Mouse (Mus musculus) small intestine, adult 2 months (tissue): Measurements from ENCODE around the gene Sap30bp.

Experiments
- CTCF ChIP-seq: fragments of 200-500 bp; IDR thresholded peaks from 2 replicates; pipeline ENCODE4 v1.5.1; 2012; ENCODE audit warnings: low read depth, mild to moderate bottlenecking, control low read depth, inconsistent platforms, low read length, moderate library complexity, mixed read lengths; ENCODE audit not compliant: insufficient replicate concordance, insufficient read length; ENCODE audit errors: extremely low read depth
- POLR2A ChIP-seq: fragments of 200-500 bp; IDR thresholded peaks from 2 replicates; pipeline ENCODE4 v1.6.1; 2012; ENCODE audit warnings: low read depth, mild to moderate bottlenecking, control low read depth, inconsistent platforms, low read length, moderate library complexity

DNA sequence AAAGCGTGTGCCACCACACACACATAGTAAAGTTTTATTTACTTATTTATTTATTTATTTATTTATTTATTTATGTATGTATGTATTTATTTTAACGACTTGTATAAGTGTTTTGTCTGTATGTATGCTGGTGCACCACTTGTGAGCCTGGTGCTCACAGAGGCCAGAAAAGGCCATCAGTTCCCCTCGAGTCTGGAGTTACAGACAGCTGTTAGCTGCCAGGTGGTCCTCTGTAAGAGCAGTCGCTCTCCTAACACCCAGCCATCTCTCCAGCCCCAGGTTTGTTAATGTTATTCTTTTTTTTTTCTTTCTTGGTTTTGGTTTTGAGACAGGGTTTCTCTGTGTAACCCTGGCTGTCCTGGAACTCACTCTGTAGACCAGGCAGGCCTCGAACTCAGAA, 14.4 kb upstream of the Sap30bp start:
- no peak for TF ChIP-seq POLR2A
- no peak for TF ChIP-seq CTCF
